In genomic region chr8:77742395-77742794, GRCm38 (mm10) we compare ENCODE assay signal across 27 mouse cellular contexts. TPM values are rescaled to one million over a fixed set of nuclear protein-coding genes. Genes with fewer than 3 reads are reported as not detected.
DNase-seq lines count a peak whose midpoint lies in the region; ATAC-seq lines count a peak whose summit lies in the region.
"Had no signal": no experiment of that assay in that cellular context is flagged by ENCODE, and none has a peak within 500 bp of the region (broad histone marks: within the 10 kb centered on the region; RNA-seq: fewer than 3 reads in every experiment).

No protein-coding gene starts in this region.

- intact Hi-C loops in left cerebral cortex, postnatal 4 days (cut with DNase I): no loop called here

- peaks cover 6% of the 10 kb centered on the region for H3K4me1 ChIP-seq in heart, embryonic 10.5 days
- H3K4me1 ChIP-seq in lung, embryonic 16.5 days (replicated peaks; ENCODE audit: control insufficient read depth, insufficient read depth, low read length): no peaks in the 10 kb centered on the region
- H3K4me1 ChIP-seq: forebrain, embryonic 10.5 days; forebrain, embryonic 13.5 days; heart, embryonic 13.5 days had no signal

- no peak overlapping the region for H3K9ac ChIP-seq in lung, embryonic 16.5 days (ENCODE audit: low read length)
- H3K9ac ChIP-seq: forebrain, embryonic 13.5 days; heart, embryonic 13.5 days; hindbrain, embryonic 14.5 days had no signal

- no peak for DNase-seq in heart, embryonic 10.5 days (ENCODE audit: low spot score)
- DNase-seq in heart, adult 9 months (ENCODE audit: low spot score in 2 of 2): no peak
- no peak for DNase-seq in lung, postnatal 36 days
- DNase-seq in left cerebral cortex, postnatal 4 days: no peak
- DNase-seq: adrenal gland, postnatal 10 days; adrenal gland, postnatal 36 days; B cell, adult 2 months; cerebellum, adult 18-20 months; cerebellum, adult 9-10 months; cerebellum, postnatal 14 days; gastrocnemius, adult 2 months; gastrocnemius, postnatal 14 days; heart, adult 2 months; heart, postnatal 14 days; heart, postnatal 4 days had no signal

- no peak overlapping the region for H3K4me3 ChIP-seq in heart, embryonic 10.5 days
- H3K4me3 ChIP-seq in lung, embryonic 16.5 days (ENCODE audit: low read length): no peak overlapping the region
- H3K4me3 ChIP-seq: forebrain, embryonic 10.5 days; forebrain, embryonic 13.5 days; gastrocnemius, adult 2 months; heart, adult 2 months; heart, embryonic 13.5 days had no signal

- peak overlapping the region; percentile 19; the same call in 1 of the 2 replicates for H3K27ac ChIP-seq in heart, embryonic 10.5 days
- H3K27ac ChIP-seq in lung, embryonic 16.5 days (ENCODE audit: low read length): no peak overlapping the region
- H3K27ac ChIP-seq: forebrain, embryonic 10.5 days; forebrain, embryonic 13.5 days; gastrocnemius, adult 2 months; heart, adult 2 months; heart, embryonic 13.5 days; hindbrain, embryonic 14.5 days; hindbrain, postnatal 0 days had no signal

- no peaks in the 10 kb centered on the region for H3K36me3 ChIP-seq in heart, embryonic 10.5 days
- H3K36me3 ChIP-seq in lung, embryonic 16.5 days (ENCODE audit: control insufficient read depth, insufficient read depth, low read length): no peaks in the 10 kb centered on the region
- H3K36me3 ChIP-seq: forebrain, embryonic 10.5 days; G1E; heart, embryonic 13.5 days had no signal

- H3K9me3 ChIP-seq in heart, embryonic 10.5 days: no peaks in the 10 kb centered on the region
- no peaks in the 10 kb centered on the region for H3K9me3 ChIP-seq in lung, embryonic 16.5 days (ENCODE audit: control insufficient read depth, low read length)
- H3K9me3 ChIP-seq: forebrain, embryonic 10.5 days; forebrain, embryonic 13.5 days; G1E; heart, embryonic 13.5 days had no signal

- no peaks in the 10 kb centered on the region for H3K27me3 ChIP-seq in heart, embryonic 10.5 days (ENCODE audit: insufficient read depth, poor library complexity, severe bottlenecking)
- H3K27me3 ChIP-seq in lung, embryonic 16.5 days (ENCODE audit: control insufficient read depth, insufficient read depth, low read depth, low read length): no peaks in the 10 kb centered on the region
- H3K27me3 ChIP-seq: CH12.LX; forebrain, embryonic 13.5 days; heart, embryonic 13.5 days had no signal

- WGBS in heart, embryonic 10.5 days: 49% methylated on average over 3 of the region's 3 CpGs
- WGBS in lung, embryonic 16.5 days: 24% methylated on average over 3 of the region's 3 CpGs

- H3K4me2 ChIP-seq in lung, embryonic 16.5 days (ENCODE audit: low read depth, low read length): no peak overlapping the region
- H3K4me2 ChIP-seq: forebrain, embryonic 13.5 days; heart, embryonic 13.5 days; hindbrain, embryonic 14.5 days had no signal

- peak; percentile 69; the same call in 1 of the 2 replicates for ATAC-seq in lung, embryonic 16.5 days (ENCODE audit: low read depth)
- ATAC-seq in granulocyte monocyte progenitor cell, adult 5-6 weeks (replicated peaks; ENCODE audit: poor library complexity, severe bottlenecking): peak; percentile 51; the same call in 1 of the 2 replicates
- ATAC-seq: forebrain, embryonic 13.5 days; forebrain, embryonic 16.5 days; hindbrain, postnatal 0 days; inflammation-experienced regulatory T-cells, adult 6 months; Patski had no signal

RNA-seq across cellular contexts. Expression of gene Ednra, which starts 18.1 kb away (rescaled TPM):
- polyA plus RNA-seq in heart, embryonic 10.5 days (2016; fragmentation: Nextera tagmentation; extraction: Ambion mirVana): 40.6 and 46.6 TPM in 2 replicates
- 109 and 113 TPM in 2 replicates for polyA plus RNA-seq in lung, embryonic 16.5 days (2015; fragmentation: Nextera tagmentation; extraction: Ambion mirVana)
- not detected in 2 replicates for total RNA-seq in granulocyte monocyte progenitor cell, adult 5-6 weeks (2014; fragmentation: Nextera tagmentation)
- total RNA-seq in granulocyte monocyte progenitor cell, adult 5-6 weeks (2017): 0.82 TPM in 1 of 2 replicates, not detected in the other
- total RNA-seq in left cerebral cortex, postnatal 4 days (2021): 1 to 10 TPM; 5.5 to 6.0 TPM
- polyA plus RNA-seq: G1E; inflammation-experienced regulatory T-cells, adult 6 months had no signal
